Mouse (Mus musculus) layer of hippocampus, adult 11-12 months (tissue): Measurements from ENCODE around the gene Rbm20.
A peak's percentile ranks its signal among the peaks of the same experiment; 100 is the strongest.
"Not testable (repeated sequence)": the region's sequence is repeated elsewhere in the genome, so short reads cannot be mapped to it uniquely, and the experiment has no call there.

Experiments used
- DNase-seq: peaks from one replicate; pipeline ENCODE4 v3.0.0; 2022; ENCODE audit warnings: low spot score

The Rbm20 gene

DNA sequence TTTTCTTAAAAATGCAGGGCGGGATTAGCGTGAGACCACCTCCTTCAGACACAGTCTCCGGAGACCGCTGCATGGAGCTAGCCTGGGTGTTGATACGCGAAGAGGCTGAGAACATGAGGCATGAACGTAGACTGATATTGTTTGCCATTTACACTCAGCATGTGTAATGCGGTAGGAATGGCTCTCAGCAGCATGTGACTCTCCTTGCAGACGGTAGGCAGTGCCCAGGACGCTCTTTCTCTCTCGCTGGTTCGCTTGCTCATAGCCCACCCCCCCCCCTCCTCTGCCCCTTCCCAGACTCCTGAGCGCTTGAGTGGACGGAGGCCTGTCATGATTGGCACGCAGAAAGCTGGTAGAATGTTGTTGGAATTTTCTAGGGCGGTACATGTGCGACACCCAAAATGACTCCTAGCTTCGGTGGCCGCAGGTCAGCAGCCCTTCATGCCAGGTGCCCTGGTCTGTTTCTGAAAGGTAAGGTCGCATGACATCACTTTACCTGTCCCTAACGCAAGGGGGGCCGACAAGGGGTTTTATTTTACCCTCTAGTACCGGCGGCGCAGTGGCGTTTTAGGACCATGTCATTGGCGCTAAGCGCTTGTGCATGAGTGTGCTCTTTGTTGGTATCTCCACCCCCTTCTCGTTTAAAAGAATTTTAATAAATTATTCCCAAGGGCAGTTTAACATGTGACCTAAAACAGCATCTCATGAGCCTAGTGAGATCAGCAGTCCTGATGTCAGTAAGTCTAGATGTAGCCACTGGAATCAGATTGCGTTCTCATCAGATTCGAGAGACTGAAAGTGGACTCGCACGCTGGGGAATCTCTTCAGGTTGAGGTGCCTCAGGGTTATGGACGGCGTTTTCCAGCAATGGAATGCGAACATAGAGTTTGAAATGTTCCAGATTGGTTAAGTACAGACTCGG is 116.1 kb downstream of the Rbm20 start:
- no peak for DNase-seq

DNA sequence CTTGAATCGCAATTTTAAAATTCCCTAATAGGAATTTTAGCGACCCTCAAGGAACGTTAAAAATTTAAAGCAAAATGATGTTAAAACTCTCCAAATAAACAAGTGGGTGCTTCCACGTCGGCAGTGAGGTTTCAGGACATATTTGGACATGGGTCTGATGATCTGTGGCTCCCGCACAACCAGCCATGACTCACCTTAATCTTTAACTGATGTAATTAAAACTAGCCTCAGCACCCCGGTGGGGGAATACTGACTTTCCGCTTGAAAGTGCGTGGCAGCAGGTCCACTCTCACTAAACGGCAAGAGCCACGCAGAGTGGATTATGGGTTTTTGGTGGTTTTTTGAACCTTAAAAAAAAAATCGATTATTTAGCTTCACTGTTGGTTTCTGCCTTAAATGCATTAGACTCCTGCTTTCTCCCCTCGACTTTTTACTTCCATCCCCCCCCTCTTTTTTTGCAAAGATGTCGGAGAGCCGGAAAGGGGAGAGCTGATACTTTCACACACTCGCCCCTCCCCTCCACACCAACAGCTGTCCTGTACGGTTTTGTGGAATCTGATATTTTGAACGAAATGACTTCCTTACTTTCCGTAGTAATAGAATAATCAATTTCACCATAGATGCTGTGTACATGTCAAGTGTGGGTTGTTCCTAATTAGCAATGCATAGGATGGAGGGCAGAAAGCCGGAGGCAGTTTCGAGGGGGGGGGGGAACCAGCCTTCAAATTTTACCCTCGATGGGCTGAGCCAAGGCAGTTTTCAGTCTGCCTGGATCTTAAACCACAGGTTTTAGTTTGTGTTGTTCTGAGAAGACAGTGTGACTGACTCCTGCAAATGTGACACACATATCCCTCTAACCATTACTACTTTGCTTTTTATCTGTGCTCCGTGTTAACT is 117.1 kb downstream of the Rbm20 start:
- no peak for DNase-seq

DNA sequence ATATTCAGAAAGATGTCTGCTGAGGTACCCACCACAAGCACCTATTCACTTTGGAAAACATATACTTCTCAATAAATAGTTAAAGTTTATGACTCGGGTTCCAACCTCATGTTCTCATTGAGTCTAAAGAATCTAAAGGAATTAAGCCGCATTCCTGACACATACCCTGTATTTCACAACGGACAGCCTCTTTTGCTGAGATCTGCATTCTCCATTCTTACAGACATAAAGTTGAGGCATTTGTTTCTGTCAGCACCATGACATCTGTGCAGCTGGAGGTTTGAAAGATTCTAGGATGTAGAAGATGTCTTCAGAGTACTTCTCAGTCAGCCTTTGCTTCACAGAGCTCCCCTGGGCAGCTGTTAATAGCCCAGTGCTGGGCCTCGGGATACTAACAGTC is 117.9 kb downstream of the Rbm20 start:
- DNase-seq, result no peak

DNA sequence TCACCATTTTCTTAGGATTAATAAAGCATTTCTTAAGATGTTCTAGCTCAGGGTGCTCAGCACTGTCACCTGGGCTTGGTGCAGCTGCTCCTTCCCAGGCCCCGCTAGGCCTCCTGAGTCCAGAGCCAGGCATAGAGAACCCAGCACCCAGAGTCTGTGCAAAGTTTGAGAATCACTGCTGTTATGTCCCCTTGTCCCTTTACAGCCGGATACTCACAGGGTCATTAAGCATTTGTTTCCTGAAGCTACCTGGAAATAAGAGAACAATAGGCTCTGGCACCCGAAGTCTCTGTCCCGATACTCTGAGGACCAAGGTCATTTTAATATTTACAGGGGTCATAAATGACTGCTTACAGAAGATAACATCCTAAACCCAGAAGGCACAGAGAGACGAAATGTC is 118.9 kb downstream of the Rbm20 start:
- DNase-seq, result no peak

DNA sequence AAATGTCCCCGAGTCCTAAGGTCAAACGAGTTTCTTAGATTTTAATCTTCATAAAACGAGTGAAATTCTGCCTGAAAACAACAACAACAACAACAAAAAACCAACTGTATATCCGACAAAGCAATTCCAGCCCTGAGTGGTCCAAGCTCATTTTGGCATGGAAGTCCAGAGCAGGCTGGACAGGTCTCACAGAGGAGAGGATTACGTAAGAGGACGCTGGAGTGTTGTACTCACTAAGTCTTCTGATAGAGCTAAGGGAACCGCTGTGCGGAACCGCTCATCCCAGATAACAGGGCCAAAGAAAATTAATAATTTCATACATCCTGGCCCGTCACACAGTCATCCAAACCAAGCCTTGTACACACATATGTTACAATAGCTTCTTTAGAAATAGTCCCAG is 120.7 kb downstream of the Rbm20 start:
- DNase-seq, result no peak

DNA sequence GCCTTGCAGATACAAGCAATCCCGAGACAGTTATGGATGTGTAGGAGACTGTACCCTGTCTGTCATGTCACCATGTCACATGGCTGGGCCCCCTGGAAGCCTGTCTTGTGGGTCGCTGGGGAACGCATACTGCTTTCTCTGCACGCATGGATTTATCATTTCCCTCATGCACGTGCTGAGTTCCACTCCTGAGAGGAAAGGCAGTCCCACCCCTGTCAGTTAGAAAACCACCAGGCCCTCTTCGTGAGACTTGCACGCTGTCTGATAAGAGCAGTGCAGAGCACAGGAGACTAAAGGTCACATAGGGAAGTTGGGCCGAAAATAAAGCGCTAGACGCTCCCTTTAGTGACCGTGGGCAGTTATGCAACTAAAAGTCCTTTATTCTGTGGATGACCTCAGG is 122.8 kb downstream of the Rbm20 start:
- DNase-seq, result no peak

DNA sequence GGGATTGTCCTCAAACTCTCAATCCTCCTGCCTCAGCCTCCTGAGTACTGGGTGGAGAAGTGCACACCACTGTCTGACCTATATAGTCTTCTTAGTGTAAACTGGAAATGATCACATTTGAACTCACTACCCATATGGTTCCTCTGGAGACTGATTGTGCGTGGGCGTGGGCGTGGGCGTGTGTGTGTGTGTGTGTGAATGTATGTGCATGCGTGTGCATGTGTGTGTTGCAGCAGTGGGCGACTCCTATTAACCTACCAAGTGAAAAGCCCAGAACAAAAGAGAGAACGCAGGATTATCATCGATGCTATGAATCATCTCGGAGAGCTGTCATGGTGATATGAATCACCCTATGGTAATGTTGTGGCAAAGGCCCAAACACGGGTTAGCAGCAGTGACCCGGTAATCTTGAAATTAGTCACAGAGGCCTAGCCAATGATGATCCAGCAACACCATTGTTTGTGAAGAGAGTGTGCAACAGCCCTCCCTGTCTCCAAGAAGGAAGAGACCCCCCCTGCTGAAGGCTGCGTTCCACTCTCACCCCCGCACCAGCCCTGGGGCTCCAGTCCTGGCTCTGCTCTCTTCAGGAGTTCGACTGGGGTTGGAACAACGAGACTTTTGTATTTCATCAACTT is 123.4 kb downstream of the Rbm20 start:
- no peak for DNase-seq

DNA sequence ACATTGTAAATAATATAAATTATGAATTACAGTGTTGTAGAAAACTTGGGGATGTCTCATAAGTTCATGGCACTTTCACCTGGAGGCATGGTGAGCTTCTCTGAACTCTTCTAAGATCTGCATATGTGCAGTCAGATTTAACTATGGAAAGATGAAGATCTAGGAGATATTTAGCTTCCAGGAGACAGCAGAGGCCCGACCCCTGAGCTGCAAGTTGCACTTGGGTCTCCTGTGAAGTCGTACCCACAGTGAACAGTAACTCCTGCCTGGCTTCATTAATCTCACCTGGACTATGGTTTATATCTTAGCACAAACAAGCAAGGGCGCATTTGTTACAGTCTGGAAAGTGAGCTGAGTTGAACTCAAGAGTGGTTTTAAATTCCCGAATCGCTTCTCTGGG is 124.3 kb downstream of the Rbm20 start:
- DNase-seq, result no peak

DNA sequence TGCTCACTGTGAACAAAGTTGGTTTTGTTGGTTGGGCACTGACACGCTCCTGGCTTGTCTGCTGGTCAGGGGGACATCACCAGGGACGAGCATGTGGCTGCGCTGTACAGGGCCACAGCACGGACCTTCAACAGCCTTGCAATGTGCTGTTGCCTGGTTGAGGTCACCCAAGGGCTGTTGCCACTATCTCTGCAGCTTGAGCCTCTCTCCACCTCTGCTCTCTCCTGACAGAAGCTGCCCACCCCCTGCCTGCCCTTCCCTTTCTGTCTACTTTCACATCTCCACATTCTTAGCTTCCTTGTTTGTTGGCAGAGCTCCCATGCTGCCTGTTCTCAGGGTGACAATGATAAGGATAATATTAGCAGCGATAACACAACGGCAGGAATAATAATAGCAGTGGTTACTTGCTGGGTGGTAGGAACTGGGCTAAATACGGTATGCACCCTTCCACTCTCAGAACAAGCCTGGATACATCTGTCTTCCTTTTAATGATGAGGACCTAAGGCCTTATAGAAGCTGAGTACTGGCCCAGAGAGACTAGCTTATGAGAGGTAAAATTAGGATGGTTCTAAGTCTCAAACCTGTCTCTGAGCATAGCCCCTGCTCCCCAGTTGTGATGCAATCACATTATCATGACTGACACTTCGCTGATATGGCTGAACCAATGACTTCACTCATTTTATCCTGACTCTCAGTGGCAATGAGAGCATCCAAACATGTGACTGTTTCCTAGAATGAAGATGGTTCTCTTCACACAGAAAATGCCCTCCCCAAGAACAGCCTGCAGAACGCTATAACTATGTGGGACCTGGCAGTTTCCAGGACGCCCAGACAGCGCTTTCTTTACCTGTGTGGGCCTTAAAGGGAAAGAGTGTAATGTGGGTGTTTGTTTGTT is 124.9 kb downstream of the Rbm20 start:
- DNase-seq, result peak; percentile 38

DNA sequence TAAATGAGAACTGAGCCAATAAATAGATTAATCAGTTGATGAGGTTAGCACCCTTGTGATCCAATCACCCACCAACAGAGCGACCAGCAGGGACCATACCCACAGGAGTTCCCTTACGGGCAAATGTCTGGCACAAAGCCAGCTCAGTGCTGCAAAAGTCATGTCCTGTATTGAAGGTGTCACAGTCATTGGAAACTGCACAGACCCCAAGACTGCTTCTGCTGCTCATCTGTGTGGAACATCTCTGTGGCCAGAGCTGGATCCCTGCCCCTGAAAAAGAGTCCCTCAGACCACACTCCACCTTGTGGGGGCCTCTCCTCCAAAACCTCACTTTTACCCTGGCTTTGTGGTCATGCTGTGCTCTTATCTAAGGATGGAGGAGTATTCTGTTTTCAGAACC is 126.8 kb downstream of the Rbm20 start:
- no peak for DNase-seq

DNA sequence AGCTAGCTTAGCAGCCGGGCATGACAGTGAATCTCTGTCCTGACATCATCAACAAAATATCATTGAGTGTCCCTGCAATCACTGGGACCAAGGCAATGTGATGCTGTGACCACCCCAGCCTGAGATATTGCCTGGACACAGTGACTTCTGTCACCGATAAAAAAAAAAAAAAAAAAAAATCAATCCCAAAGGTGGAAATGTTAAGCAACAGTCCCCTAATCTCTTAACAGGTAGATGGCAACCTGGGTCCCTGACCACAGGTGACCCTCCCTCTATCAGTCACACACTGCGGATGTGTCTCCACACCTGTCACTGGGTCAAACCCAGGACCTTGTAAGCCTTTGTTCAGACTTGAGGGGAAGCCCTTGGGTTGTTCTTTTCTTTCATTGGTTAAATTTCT is 128.0 kb downstream of the Rbm20 start:
- no peak for DNase-seq

DNA sequence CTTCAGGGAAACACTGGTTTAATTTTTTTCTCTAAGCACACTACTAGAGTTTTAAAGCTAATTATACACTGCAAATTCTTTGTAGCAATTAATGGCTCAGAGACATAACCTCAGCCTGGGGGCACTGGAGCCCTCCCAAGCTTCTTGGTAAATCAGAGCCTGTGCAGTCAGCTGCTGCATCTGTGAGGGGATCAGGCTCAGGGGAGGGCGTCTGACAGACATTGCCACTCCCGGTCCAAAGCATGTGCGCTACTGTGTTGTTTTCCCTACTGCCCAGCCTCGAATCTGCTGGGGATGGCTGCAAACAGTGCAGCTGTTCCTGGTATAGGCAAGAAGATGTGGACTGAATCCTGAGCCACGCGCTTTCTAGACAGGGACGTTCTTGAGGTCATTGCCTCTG is 129.0 kb downstream of the Rbm20 start:
- no peak for DNase-seq

DNA sequence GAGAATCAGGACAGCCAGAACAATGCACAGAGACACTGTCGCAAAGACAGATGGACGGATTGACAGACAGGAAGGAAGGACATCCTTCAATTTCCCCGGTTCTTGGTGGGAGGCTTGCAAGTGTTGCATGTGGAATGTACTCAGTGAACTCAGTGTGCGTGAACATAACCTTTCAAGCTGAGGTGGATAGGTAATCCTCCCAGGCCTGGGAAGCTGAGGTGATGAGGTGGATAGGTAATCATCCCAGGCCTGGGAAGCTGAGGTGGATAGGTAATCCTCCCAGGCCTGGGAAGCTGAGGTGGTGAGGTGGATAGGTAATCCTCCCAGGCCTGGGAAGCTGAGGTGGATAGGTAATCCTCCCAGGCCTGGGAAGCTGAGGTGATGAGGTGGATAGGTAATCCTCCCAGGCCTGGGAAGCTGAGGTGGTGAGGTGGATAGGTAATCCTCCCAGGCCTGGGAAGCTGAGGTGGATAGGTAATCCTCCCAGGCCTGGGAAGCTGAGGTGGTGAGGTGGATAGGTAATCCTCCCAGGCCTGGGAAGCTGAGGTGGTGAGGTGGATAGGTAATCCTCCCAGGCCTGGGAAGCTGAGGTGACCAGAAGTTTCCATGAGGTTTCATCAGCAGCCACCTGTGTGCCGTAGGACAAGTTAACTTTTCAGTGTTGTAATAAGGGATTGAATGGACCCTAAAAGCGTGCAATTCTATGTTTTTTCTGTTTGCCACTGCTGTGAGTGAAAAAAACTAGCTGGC is 129.6 kb downstream of the Rbm20 start:
- DNase-seq, result not testable (repeated sequence)

DNA sequence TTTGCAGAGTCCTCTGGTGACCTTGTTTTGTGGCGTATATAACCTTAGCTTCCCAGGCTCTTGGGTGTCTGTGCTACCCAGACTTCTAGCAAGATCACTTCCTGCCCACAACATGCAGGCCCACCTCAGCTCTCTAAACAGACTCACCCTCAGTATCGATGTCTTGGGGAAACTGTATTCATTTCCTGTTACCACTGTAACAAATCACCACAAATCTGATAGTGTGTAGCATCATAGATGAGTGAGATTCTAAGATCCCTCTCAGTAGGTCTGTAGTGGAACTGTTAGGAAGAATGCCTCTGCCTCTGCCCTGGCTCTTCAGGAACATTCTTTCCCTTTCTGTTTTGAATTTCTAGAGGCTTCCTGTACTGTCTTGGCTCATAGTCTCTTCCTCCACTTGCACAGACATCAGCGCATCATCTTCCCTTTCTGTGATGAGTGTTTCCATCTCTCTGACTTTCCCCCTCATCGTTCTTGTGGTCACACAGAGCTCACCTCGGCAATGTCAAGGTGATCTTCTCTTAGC is 130.2 kb downstream of the Rbm20 start:
- no peak for DNase-seq

DNA sequence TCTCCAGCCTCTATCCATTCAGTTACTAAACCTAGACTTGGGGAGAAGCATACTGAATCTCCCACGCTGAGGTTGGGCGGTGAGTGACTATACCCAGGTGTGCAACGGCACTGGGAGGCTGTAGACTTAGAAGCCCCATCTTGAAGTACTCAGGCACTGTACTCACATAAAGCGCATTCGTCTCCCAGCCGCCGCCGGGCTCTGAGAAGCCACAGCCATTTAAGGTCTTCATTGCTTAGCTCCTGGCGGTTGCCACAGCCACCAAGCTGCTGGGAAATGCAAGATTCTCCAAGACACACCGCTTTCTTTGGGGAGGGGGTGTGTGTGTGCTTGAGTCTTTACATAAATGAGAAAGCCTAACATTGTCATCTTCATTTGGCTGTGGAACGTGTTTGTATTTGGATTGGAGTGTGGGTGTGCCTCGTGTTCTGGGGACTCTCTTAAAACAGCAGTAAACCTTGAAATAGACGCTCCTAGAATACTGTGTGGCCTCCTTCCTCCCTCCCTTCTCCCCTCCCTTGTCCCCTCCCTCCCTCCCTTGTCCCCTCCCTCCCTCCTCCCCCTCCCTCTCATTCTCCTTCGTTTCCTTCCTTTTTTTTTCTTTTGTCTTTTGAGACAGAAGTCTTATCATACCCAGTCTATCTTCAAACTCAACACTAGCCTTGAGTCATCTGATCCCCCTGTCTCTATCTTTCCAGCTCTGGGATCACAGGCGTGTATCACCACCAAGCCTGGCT is 131.1 kb downstream of the Rbm20 start:
- DNase-seq, result no peak

DNA sequence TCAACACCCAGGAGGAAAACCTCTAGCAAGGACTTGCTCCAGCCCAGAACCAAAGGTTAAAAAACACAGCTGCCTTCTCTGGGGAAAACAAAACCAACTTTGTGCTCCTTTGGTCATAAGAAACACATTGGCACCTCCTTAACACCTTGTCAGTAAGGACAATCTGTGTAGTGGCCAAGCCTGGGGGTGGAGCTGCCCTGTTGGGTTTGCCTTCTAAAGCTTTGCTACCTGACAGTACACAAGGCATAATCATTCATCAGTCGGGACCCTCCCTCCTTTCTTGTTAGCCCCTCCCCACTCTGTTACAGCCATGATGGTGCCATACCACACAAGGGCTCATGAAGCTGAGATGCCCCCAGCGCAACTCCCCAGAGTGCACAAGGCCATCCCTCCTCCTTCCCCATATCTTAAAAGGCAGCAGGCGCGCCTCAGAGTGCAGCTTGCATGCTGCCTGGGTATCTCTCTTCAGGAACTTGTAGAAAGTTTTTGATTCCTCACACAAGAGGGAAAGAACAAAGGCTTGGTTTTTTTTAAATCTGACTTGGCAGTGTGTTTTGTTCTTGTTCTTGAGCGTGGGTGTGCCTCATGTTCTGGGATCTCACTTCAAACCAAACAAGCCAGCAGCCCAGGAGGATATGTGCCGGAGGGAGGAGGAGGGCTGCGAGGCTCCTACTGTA is 132.2 kb downstream of the Rbm20 start:
- DNase-seq, result peak; percentile 52

DNA sequence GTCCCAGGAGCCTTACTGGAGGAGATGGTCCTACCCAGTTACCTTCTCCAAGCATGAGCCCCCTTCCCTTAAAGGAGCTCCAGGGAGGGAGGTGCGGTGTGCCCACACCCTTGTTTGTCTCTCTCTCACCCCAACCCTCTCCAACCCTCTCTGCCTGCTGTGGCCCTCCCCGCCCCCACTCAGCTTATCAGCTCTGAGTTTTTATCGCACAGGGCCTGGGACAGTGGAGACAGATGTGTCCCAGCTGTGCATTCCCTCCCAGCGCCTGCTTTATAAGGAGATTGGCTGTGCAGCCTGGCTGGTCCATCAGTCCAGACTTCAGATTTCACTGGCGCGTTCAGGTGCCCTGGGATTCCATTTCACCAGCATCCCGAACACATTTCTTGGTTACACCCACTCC is 132.9 kb downstream of the Rbm20 start:
- no peak for DNase-seq

DNA sequence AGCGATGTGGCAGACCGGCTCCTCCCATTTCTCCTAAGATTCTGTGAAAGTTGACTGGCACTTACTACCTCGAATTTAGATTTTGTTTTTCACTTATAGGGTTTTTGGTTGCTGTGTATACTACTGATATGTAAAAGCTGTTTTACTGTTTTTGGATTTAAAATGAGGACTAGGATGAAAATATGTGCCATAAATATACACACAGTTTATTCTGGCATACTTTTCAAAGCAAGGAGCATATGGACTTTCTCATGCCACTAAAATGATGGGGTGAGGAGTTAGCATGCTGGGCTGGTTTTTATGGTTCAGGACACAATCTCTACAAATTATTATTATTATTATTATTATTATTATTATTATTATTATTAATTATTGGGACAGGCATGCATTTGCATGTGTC is 133.5 kb downstream of the Rbm20 start:
- DNase-seq, result no peak

DNA sequence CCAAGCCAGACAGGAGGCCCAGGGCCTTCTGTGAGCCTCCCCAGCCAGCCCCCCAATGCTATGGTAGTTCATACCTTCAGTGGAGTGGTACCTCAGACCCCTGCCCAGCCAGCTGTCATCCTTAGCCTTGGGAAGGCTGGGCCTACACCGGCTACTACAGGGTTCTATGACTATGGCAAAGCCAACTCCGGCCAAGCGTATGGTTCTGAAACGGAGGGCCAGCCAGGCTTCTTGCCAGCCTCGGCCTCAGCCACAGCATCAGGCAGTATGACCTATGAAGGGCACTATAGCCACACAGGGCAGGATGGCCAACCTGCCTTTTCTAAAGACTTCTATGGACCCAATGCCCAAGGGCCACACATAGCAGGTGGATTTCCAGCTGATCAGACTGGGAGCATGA is 136.5 kb downstream of the Rbm20 start:
- DNase-seq, result no peak
